Mouse (Mus musculus) adrenal gland, postnatal 14 days (tissue): ENCODE data around the gene Cradd. TPM values are rescaled to one million over a fixed set of nuclear protein-coding genes. Genes with fewer than 3 reads are reported as not detected.

Experiments
- DNase-seq: peaks from one replicate; pipeline ENCODE4 v3.0.0; 2021; ENCODE audit warnings: mixed read lengths
- total RNA-seq: library from RNA; stranded (reverse); gene quantifications from 2 replicates; pipeline ENCODE4 v1.2.3, GENCODE M21; 2021

Cradd gene
- total RNA-seq, 1 experiment from 2014 or later = 11.7 TPM

DNA sequence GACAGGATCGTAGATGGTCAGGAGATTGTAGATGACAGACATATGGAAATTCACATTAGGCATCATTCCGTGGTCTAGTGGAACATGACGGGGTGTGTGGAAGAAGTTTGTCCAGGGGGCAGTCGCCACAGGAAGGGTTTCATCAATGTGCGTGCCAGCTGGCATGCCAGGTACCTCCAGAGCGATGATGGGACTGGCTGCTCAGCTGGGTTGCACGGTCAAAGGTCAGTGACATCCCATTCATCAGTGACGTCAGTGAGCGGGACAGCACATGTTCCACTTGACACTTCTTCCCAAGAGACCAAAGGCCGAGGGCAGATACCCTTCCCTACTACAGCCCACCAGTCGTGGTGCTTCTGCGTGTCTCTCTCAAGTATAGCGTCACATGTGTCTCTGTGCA lies 50.7 kb downstream of the Cradd start:
- no peak for DNase-seq

GRCm38 (mm10) chr10:95269151-95269550 lies 54.8 kb downstream of the Cradd start:
- no peak for DNase-seq

GRCm38 (mm10) chr10:95268366-95268765 lies 55.6 kb downstream of the Cradd start:
- no peak for DNase-seq

DNA sequence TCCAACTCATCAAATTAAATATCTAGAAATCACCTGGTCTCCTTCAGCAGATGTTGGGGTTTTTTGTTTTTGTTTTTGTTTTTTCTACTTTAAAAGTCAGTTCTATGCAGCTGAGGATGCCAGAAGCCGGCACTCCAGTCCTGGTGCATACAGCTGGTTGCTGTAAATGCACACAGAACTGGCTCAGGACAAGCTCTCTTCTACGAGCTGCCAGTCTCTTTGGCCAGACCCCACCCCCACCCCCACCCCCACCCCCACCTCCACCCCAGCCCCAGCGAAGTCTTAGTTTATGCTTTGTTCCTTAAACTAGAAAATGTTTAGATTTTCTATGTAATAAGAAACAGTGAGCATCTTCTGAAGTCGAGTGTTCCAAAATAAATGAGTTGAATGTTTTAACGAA lies 57.0 kb downstream of the Cradd start:
- no peak for DNase-seq

DNA sequence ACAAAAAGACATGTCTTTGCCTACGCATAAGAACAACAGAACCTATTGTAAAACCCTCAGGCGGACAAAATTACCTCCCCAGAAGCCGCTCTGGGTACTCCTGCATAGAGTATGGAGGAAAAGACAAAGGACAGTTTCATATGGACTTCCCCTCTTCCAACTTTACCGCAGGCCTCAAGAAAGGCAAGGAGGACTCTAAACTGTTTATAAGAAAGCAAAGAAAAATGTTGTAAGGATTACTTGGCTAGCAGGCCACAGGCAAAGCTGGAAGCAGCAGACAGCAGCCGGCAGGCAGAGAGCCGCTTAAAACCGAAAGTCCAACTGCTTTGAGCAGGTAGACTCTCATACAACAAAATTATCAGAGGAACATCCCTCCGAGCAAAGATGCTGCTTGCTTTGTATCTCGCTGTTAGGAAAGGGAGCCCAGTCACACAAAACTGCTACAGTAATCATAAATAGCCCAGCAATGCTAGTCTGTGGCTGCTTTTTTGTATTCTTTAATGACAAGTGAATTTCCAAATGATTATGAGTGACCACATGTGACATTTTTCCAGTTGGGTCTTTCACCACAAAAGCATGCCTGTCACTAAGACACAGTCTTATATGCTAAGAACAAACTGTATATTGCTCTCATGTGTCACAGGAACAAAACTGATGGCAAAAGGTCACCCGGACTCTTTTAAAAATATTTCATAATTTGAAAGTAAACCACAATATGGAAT lies 57.7 kb downstream of the Cradd start:
- DNase-seq = no peak

DNA sequence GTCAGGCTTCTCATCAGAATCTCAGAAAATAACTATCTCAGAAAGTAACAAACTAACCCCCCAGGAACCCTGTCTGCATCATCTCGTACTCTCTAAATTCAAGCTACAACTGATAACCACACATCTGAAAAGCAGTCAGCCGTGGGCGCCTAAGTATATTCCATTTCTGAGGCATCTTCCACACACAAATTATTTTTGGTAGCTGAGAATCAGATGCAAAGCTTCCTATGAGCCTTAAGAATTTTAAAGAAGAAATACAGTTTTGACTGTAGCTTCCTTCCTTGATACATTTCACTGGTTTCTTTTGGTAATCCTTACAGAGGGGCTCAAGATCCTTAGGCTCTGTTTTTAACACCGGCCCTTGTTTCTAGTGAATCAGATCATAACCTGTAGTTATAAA lies 58.4 kb downstream of the Cradd start:
- DNase-seq = no peak

DNA sequence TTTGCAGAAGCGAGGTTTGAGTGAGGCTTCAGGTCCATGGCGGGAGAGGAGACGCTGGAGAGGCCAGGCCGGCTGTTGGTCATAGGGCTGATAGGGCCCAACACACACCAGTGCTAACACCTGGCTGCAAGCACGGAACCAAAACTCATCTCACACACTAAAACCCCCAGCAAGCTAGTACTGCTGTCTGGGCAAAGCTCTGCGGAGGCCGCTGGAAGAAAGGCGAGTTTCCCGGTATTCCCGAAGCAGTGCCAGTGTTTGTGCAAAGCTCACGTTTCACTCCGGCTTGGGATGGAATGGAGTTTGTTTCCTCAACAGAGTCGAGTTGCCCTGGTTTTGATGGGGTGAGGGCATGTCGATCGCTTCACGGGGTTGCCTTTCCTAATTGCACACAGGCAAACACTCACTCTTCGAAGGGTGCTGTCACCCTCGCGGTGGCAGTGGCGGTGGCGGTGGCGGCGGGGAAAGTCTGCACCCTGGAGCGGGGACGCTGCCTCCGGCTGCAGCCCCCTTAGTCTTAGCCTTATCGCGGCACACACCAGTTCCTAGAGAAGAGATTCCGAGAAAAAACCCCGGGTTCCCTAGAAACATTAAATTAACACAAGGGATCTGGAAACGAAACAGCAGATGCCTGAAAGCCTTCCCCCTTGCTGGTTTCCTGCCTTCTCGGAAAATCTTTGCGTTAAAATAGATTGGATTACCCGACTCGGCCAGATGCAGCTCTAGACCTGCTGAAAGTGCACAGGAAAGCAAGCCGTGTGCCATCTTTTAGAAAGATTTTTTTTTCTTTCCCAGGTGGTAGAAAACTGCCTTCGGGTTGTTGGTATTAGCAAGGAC lies 59.2 kb downstream of the Cradd start:
- DNase-seq = peak; percentile 65

DNA sequence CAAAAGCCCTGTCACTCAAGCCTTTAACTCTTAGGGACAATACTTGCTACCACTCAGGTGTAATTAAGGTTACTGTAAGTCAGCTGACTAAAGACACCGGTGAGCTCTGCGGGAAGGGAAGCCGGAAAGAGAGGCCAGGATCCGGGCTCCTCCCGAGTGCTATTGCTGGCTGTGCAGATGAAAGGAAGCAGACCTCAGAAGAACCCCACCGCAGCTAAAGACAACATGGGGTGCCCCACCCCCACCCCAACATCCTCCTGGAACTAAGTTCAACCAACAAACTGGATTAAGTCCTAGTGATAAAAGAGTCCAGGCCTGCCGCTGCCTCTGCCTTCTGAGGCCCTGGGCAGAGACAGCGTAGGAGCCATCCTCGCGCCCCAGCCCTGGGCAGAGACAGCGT lies 61.5 kb downstream of the Cradd start:
- no peak for DNase-seq

DNA sequence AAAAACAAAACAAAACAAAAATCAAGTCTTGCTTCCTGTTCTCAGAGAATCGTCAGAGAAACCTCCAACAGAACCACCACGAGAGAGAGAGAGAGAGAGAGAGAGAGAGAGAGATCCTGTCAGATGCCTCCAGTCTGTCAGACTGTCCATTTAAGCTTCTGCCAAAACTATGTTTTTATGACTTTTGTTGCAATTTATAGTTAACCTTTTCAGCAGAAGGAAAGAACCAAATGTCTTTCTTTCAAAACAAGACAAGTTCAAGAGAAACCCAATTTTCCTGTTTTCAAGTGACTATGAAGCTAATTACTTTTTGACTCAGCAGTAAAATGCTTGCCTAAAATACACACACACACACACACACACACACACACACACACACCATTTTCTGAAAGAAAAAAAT lies 62.7 kb downstream of the Cradd start:
- DNase-seq = no peak

- DNase-seq = peak; percentile 63
Observed at GRCm38 (mm10) chr10:95260420-95260819, 63.5 kb downstream of the Cradd start.

DNA sequence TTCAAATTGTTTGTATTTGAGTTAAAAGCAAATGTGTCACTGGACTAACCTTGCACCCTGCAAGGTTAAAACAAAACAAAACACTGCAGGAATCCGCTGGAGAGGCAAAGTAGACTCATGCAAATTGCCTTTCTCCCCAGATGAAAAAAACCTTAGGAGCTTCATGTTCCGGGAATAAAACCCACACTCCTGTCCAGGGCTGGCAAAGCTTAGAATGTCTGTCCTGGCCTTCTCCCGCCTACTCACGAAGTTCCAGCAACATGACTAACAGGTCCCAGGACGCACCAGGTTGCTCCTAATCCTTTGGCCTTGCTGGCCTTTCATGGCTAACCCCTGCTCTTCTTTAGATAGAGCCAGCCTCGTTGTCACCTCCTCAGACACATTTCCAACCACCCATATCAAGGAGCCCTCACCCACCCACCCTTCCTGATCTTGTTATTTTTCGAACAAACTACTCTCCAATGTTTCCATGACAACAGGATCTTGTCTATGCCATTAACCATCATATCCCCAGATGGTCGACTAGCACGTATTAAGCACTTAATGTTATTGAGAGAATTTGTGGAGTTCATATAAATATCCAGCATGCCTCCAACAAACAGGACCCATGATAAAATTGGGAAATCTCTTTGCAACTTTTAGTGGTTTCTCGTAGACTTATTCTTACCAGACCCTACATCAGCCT lies 65.3 kb downstream of the Cradd start:
- DNase-seq = peak; percentile 65

GRCm38 (mm10) chr10:95257979-95258378 lies 66.0 kb downstream of the Cradd start:
- DNase-seq = no peak

DNA sequence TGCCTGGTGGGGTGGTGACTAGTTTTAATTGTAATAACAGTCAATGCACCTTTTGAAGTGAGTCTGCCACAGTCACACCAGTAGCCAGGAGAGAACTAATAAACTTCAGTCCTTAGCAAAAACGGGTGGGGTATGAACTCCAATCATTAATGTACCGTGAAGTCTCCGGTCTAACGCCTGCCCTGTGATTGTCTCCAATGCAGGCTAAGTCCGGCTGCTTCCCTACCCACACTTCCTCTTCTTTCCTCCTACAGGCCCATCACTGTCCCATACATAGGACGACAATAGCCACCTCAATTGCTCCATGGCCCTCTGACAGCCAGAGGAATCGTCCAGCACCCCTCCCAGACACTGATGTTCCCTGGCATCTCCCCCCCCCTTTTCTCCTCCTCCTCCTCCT lies 67.8 kb downstream of the Cradd start:
- DNase-seq = no peak

DNA sequence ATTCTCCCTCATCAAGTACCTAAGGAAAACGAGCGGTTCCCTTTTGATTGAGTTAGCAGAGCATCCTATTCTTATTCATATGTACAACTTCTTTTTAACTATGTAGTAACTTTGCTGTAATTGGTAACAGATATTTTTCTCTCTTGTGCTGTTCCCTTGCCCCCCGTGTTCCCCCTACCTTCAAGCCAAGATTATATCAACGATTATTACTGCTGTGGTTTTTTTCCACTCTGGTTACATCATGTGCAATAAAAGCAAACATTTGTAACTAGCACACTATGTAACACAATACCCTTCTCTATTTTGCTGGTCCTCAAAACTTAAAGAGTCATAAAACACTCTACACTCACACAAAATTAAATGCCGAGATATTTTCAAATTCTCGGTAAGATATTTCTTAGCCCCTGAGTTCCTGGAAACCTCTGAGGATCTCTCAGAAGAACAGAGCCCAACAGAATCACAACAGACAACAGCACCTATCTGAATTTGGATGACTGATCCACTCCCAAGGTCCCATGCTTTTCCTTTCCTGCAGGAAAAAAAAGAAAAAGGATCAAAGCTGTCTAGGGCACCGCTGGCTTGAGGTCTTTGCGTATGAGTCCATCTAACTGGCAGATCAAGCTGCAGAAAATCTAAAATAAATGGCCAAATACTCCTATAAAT lies 68.8 kb downstream of the Cradd start:
- no peak for DNase-seq

GRCm38 (mm10) chr10:95254453-95255001 lies 69.4 kb downstream of the Cradd start:
- DNase-seq = peak; percentile 38

- DNase-seq = no peak
Observed at GRCm38 (mm10) chr10:95254046-95254445, 69.9 kb downstream of the Cradd start.

- no peak for DNase-seq
Observed at GRCm38 (mm10) chr10:95251674-95252073, 72.3 kb downstream of the Cradd start.

DNA sequence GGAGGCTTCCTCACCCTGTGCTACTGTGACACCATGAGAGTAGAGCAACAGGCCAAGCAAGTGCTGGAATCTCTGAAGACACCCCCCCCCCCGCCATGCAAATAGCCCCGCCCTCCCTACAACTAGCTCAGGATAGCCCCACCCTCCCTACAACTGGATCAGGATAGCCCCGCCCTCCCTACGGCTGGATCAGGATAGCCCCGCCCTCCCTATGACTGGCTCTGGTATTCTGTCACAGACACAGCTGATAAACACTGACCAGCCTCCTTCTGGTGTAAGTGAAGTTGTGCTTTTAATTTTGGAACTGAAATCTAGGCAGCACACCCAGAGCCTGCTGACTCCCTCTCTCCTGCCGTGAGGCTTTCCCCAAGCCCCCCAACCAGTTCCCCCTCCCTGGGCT lies 75.6 kb downstream of the Cradd start:
- no peak for DNase-seq

GRCm38 (mm10) chr10:95246696-95247095 lies 77.2 kb downstream of the Cradd start:
- DNase-seq = no peak

DNA sequence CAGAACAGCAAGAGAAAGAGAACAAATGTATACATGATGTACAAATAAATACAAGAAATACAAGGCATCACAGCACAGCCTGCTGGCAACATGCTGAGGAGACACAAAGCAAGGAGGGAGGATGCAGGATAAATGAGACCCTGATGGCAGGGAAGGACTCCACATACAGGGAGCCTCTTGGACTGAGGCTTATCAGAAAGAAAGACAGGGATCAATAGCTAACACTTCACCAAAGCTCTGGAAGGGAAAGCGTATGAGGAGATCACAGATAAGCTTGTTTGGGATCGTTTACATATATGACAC lies 78.3 kb downstream of the Cradd start:
- DNase-seq = no peak

GRCm38 (mm10) chr10:95244961-95245679 lies 78.8 kb downstream of the Cradd start:
- no peak for DNase-seq
